Mouse (Mus musculus) adrenal gland, postnatal 14 days (tissue): ENCODE data around the gene Tenm1. TPM values are rescaled to one million over a fixed set of nuclear protein-coding genes. Genes with fewer than 3 reads are reported as not detected.

Experiments
- DNase-seq: peaks from one replicate; pipeline ENCODE4 v3.0.0; 2021; ENCODE audit warnings: mixed read lengths
- long read RNA-seq, 2 experiments: library from polyadenylated mRNA; stranded (forward); transcript quantifications; one replicate each; pipeline ENCODE4 v2.0.0; 2021
- total RNA-seq: library from RNA; stranded (reverse); gene quantifications from 2 replicates; pipeline ENCODE4 v1.2.3, GENCODE M21; 2021

The Tenm1 gene
- 0.26 and 0.56 TPM in 2 replicates for total RNA-seq
- long read RNA-seq, experiment 1: 0 reads
- long read RNA-seq, experiment 2: 0 reads

- peak; percentile 3 for DNase-seq
These were observed at the start of gene Tenm1 for GRCm38 (mm10) chrX:43428855-43429263. Gene Tenm1, minus strand, starts transcription at chrX:43429126.

DNA sequence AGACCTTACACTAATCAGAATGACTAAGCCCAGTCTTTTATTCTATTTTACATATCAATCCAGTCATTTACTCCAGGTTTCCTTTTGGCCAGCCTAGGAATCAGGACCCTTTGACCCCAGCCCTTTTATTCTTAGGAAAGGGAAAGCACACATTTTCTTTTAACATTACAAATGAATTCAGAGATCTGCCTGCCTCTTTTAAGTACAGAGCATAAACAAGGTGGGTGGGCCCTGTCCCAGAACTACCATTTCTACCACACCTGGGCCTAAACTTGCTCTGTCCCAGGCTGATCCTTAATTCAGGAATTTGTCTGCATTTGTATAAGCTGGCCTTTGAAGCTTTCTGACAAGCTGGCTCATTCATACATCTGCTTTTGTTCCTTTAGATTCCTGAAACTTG is 38.4 kb upstream of the Tenm1 start:
- DNase-seq: no peak

GRCm38 (mm10) chrX:43430581-43430980 is 1.7 kb upstream of the Tenm1 start:
- DNase-seq: no peak

- no peak for DNase-seq
These were observed 1.1 kb upstream of the Tenm1 start for GRCm38 (mm10) chrX:43429982-43430531.

- DNase-seq: no peak
These were observed 411 bp upstream of the Tenm1 start for GRCm38 (mm10) chrX:43429337-43429736.

DNA sequence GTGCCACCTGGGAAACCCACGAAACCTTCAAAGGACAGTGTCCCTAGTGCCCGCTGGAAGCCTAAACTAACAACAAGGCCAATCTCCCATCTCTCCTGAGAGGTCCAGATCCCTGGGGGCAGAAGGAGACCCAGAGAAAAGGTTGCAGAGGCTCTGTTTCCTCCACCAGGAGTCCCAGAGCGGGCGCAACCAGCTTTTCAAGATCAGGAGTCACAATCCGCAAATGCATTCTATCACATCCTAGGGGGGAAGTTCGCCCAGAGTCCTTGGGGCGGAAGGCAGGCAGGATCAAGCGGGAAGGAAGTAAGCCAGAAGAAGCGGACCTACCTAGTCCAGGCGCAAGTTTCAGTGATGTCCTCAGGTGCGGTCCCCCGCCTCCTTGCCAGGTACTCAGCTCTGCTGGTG is 963 bp downstream of the Tenm1 start:
- no peak for DNase-seq

DNA sequence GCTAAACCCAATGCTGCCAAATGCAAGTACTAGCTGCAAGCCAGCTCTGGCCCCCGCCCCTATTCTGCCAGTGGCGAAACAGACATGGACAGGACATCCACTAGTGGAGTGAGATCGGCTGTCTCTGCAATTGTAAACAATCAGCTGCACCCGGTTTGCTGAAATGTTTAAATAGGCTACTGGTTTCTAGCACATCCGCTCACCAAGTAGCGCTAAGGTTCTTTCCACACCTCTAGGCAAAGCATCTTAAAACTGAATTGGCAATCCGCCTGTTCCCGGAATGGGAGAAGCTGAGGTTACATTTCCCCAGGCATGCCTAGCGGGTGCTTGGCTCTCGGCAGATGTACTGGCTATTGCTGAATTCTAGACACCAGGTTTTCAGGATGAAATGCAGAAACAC is 1.8 kb downstream of the Tenm1 start:
- no peak for DNase-seq

GRCm38 (mm10) chrX:43397957-43398356 is 31.0 kb downstream of the Tenm1 start:
- DNase-seq: no peak

DNA sequence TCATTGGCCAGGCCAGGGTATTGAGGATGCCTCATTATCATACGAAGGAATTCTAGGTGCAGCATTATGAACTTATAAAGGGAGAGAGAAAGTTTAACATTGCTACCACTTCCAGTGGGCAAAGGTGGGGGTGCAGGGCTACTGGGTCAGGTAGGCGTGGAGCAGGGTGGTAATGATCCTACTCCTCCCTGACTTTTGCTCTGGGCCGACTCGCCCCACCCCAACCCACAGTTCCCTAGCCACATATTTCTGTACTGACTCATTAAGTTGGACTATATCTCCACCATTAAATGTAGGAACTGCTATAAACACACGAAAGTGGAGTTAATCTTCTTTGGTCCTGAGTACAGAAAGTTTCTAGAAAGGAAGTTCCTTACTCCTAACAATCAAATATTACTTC is 40.8 kb downstream of the Tenm1 start:
- DNase-seq: no peak

- DNase-seq: no peak
These were observed 56.4 kb downstream of the Tenm1 start for GRCm38 (mm10) chrX:43372526-43372925.

DNA sequence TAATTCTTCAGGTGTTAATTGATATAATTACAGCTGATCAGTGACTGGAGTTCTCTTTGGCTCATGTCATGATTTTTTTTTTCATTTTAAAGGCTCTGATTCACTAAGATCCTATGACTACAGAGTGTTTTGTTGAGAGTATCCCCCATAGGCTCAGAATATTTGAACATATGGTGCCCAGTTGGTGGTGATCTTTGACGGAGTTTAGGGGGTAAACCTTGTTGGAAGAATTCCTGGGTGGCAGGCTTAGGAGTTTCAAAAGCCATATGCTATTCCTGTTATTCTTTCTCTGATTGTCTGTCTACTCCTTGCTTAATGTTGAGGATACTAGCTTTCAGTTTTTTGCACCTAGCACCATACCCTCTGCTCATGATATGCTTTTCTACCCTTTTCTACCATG is 109.6 kb downstream of the Tenm1 start:
- DNase-seq: no peak

GRCm38 (mm10) chrX:43317801-43318520 is 111.0 kb downstream of the Tenm1 start:
- no peak for DNase-seq

DNA sequence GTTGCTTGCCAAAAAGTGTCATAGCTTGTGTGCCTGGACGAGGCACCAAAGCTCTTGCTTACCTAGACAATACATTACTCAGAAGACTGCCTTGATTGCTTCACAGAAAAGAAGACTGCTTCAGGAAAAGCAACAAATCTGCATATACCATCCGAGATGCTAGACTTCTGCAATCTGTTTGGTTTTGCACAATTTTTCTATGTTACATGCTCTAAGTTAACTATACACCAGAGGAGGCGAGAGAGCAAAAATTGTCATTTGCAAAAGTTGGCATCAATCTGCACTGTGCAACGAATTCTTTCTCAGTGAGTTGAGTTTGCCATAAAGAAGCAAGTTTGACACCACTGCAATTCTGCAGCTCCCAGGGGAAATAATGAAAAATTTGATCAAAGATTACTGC is 193.1 kb downstream of the Tenm1 start:
- no peak for DNase-seq

DNA sequence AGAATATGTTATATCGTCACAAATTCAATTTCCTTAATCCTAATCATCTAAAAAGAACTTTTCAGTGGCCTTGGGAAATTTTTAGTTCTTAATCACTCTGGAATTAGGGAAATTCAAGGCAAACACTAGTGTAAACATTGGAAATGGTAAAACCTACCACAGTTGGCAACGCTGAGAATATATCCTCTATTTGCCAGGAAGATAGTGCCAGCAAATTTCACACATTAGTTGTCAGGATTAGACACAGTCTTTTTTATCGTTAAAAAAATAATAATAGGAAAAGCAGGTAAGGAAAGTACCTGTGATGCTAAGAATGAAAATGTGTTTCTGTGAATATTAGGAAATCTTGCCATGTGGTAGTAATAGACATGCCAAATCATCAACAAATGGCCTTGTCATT is 223.9 kb downstream of the Tenm1 start:
- DNase-seq: no peak

- DNase-seq: no peak
These were observed 226.6 kb downstream of the Tenm1 start for GRCm38 (mm10) chrX:43202249-43202783.

DNA sequence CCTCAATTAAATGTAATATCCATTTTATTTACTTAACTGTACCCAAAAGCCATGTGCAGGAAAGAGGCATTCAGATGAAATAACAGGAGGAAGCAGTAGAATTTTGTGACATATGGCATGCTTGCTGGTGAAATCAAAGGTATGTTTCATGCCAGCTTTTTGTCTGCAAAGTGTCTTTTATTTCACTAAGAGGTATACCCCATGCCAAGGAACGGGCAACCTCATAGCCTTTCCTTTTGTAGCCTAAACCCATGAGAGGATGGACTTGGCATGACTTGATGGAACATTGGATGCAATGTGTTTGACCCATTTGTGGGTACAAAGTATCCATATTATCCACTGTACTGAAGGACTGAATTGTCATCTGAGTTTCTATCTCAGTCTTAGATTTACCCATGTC is 246.0 kb downstream of the Tenm1 start:
- DNase-seq: no peak

DNA sequence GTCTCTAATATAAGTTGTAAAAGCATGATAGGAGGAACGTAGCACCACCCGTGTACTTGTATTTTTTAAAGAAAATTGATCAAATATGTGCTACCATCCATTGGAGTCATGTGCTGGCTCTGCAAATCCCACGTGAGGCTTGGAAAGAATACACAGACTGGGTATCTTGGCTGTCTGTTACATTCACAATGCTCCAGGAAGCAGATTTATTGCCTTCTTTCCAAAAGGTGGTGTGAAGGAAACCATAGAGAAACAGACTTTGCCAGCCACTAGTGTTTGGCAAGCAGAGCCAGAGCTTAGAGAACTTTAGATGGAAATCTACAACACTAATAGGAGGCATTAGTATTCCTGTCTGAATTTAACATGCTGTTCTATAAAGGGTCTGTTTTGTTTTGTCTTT is 277.4 kb downstream of the Tenm1 start:
- no peak for DNase-seq

DNA sequence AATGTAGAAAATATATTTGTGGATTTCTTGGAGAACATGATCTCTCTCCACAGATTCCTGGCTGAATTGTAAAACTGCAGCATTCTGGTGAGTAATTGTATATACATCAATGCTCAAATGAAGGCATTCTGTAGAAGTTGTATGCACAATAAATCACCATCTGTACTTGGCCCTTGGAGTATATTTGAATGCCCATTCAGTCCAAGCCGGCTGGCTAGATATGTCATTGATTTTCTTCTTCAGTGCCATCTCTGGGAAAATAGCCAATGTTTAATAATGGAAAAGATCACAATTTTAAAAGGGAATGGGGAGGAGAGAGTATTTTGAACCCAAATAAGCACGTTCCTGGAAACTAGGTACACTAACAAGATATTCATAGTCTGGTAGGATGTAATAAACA is 299.2 kb downstream of the Tenm1 start:
- DNase-seq: no peak

DNA sequence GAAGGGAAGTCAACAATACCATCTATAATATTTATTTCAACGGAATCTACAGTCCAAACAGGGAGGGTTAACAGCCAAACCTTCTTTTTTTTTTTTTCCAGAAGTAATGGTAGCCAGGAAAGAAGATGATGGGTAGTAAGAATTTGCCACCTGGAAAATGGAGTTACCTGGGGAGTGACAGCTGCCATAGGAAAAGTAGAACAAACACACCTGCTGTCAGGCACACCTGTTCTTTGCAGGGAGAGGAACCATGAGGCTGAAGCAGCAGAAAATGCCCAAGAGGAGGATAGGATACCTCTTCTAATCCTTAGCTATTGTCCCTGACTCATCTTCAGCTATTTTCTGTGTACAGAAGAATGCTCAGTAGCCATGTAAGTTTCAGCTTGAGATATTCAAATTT is 306.4 kb downstream of the Tenm1 start:
- DNase-seq: no peak

- DNase-seq: no peak
These were observed 306.9 kb downstream of the Tenm1 start for GRCm38 (mm10) chrX:43122001-43122400.

- DNase-seq: no peak
These were observed 442.8 kb downstream of the Tenm1 start for GRCm38 (mm10) chrX:42986100-42986499.

DNA sequence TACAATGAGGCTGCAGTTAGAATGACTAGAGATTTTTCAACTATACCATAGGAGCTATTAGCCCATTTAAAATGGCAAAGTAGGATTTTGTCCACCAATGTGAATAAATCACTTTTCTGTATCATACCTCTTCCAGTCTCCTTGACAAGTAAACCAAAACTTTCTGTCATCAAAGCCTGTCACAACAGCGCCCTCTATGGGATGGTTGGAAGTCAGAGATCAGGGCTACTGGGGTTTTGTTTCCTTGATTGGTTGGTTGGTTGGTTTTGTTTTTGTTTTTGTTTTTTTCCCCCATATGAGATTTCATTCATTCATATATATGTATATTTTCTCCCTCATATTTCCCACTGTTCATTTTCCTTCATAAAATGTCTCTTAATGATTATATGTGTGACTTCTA is 455.4 kb downstream of the Tenm1 start:
- DNase-seq: peak; percentile 12

GRCm38 (mm10) chrX:42967611-42968010 is 461.3 kb downstream of the Tenm1 start:
- DNase-seq: no peak

DNA sequence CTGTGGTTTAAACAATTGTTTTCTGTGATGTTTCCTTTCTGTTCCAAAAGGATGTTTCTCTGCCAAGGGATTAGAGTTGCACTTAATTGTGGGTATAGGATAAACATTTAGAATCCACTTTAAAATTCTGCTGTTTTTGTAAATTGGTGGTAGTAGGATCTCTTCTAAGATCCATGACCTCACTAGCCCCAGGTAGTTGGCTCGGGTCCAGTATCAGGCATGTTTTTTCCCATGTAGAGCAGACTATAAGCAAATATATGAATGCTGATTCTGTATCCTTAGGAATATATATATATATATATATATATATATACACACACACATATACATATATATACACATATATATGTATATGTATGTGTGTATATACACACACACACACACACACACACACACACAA is 567.2 kb downstream of the Tenm1 start:
- no peak for DNase-seq
